ENCODE assay signal across 10 mouse cellular contexts in the genomic region with DNA sequence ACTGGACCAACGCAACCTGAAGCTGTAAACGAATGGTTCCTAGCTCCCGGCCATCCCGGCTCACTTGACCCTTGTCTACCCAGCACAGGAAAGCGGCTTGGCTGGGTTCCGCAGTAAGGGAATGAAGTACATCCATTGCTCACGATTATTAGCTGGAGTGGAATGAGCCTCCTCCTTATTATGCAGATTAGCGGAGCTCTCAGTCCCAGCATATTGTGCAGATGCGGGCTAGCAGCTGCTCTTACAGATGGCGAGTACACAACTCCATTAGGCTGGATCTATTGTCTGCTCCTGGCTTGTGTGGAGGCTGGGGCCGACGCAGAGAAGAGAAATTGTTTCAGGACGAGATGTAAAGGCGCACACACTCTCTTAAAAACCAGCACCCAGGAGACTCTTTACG.
DNase-seq lines count a peak whose midpoint lies in the region; ATAC-seq lines count a peak whose summit lies in the region.
"Had no signal": no experiment of that assay in that cellular context is flagged by ENCODE, and none has a peak within 500 bp of the region (broad histone marks: within the 10 kb centered on the region; RNA-seq: fewer than 3 reads in every experiment).

No protein-coding gene starts in this region.

- peak overlapping the region; percentile 43 for H3K4me2 ChIP-seq in forebrain, embryonic 12.5 days
- peak overlapping the region; percentile 54 for H3K4me2 ChIP-seq in neural tube, embryonic 15.5 days
- H3K4me2 ChIP-seq: heart, embryonic 13.5 days; liver, embryonic 15.5 days had no signal

- H3K4me1 ChIP-seq in forebrain, embryonic 12.5 days: peaks cover 24% of the 10 kb centered on the region
- H3K4me1 ChIP-seq in neural tube, embryonic 15.5 days: peaks cover 12% of the 10 kb centered on the region
- H3K4me1 ChIP-seq: heart, embryonic 13.5 days; liver, embryonic 15.5 days had no signal

- H3K9me3 ChIP-seq in forebrain, embryonic 12.5 days: no peaks in the 10 kb centered on the region
- no peaks in the 10 kb centered on the region for H3K9me3 ChIP-seq in neural tube, embryonic 15.5 days (replicated peaks)
- H3K9me3 ChIP-seq: liver, embryonic 15.5 days had no signal

- peak overlapping the region; percentile 76 for H3K27ac ChIP-seq in forebrain, embryonic 12.5 days
- H3K27ac ChIP-seq in neural tube, embryonic 15.5 days (replicated peaks): peak overlapping the region; percentile 76
- H3K27ac ChIP-seq: heart, embryonic 13.5 days; liver, embryonic 15.5 days had no signal

- ATAC-seq in forebrain, embryonic 12.5 days (ENCODE audit: low FRiP score): peak; percentile 97
- ATAC-seq in neural tube, embryonic 15.5 days (ENCODE audit: low FRiP score): peak; percentile 93

- whole genome bisulfite sequencing in forebrain, embryonic 12.5 days: 8% methylated on average over 15 of the region's 15 CpGs
- 13% methylated on average over 15 of the region's 15 CpGs for WGBS in neural tube, embryonic 15.5 days

- no peaks in the 10 kb centered on the region for H3K27me3 ChIP-seq in forebrain, embryonic 12.5 days
- no peaks in the 10 kb centered on the region for H3K27me3 ChIP-seq in neural tube, embryonic 15.5 days (replicated peaks)
- H3K27me3 ChIP-seq: heart, embryonic 13.5 days; liver, embryonic 15.5 days had no signal

- no peak overlapping the region for H3K9ac ChIP-seq in forebrain, embryonic 12.5 days
- H3K9ac ChIP-seq in neural tube, embryonic 15.5 days (replicated peaks): peak overlapping the region; percentile 38
- H3K9ac ChIP-seq: heart, embryonic 13.5 days; liver, embryonic 15.5 days had no signal

- peak; percentile 14 for DNase-seq in gastrocnemius, postnatal 10 days
- no peak for DNase-seq in gastrocnemius, postnatal 25 days
- DNase-seq in layer of hippocampus, postnatal 14 days (ENCODE audit: low spot score in 2 of 2): peak; percentile 58 to 64
- DNase-seq in adrenal gland, postnatal 4 days (ENCODE audit: low spot score in 2 of 2): no peak
- DNase-seq in ovary, adult 18-20 months (ENCODE audit: low spot score): no peak
- DNase-seq in ovary, postnatal 10 days (ENCODE audit: low spot score): no peak

- no peaks in the 10 kb centered on the region for H3K36me3 ChIP-seq in forebrain, embryonic 12.5 days (replicated peaks)
- H3K36me3 ChIP-seq in neural tube, embryonic 15.5 days: no peaks in the 10 kb centered on the region
- H3K36me3 ChIP-seq: heart, embryonic 13.5 days; liver, embryonic 15.5 days had no signal

- peak overlapping the region; percentile 5; the same call in 1 of the 2 replicates for H3K4me3 ChIP-seq in forebrain, embryonic 12.5 days (replicated peaks)
- peak overlapping the region; percentile 28 for H3K4me3 ChIP-seq in neural tube, embryonic 15.5 days (replicated peaks)
- H3K4me3 ChIP-seq: heart, embryonic 13.5 days; liver, embryonic 15.5 days had no signal

Comparison
In these comparisons a context has a peak if more than half of its experiments do, and no peak if none do; other contexts are left out.
1. DNase-seq: peak in gastrocnemius, postnatal 10 days (single experiment) and layer of hippocampus, postnatal 14 days (2 of 2); none in gastrocnemius, postnatal 25 days (single experiment), adrenal gland, postnatal 4 days (0 of 2), ovary, adult 18-20 months (single experiment) and ovary, postnatal 10 days (single experiment).